Mouse (Mus musculus) heart, adult 8-10 months (tissue): Measurements from ENCODE around the gene Pcp2. TPM values are rescaled to one million over a fixed set of nuclear protein-coding genes. Genes with fewer than 3 reads are reported as not detected.

ENCODE experiments used
- total RNA-seq, 4 experiments: library from RNA; stranded (reverse); gene quantifications; 2 replicates each; pipeline ENCODE4 v1.2.4; 2022

Pcp2 gene
- total RNA-seq, 4 experiments from 2014 or later, result not detected

Other genes with a start within 250 kb of the Pcp2 start
- 10 to 100 TPM; 15.0 to 17.4 (median 15.8) TPM for gene Arhgef18, start 232.5 kb downstream of the Pcp2 start, total RNA-seq
- 1 to 10 TPM; 2.6 to 4.7 (median 4.1) TPM for gene Pex11g, start 157.9 kb downstream of the Pcp2 start, total RNA-seq
- gene Tex45, start 154.7 kb downstream of the Pcp2 start, total RNA-seq, result under 1 TPM in 1 of 4 experiments, not detected in 3; 0.16 TPM
- 10 to 100 TPM; 24.2 to 30.9 (median 29.6) TPM for gene Zfp358, start 132.4 kb downstream of the Pcp2 start, total RNA-seq
- 10 to 100 TPM; 20.6 to 24.2 (median 23.3) TPM for gene Mcoln1, start 125.1 kb downstream of the Pcp2 start, total RNA-seq
- gene Pnpla6, start 110.2 kb downstream of the Pcp2 start, total RNA-seq, result 1 to 10 TPM; 8.8 to 9.8 (median 9.6) TPM
- under 1 TPM in 1 of 4 experiments, not detected in 3; 0.57 TPM for gene C330021F23Rik, start 57.6 kb downstream of the Pcp2 start, total RNA-seq
- 1 to 10 TPM in 2 of 4 experiments, under 1 TPM in 2; 0.86 to 2.1 (median 1.0) TPM for gene Camsap3, start 38.3 kb downstream of the Pcp2 start, total RNA-seq
- gene Xab2, start 4.2 kb downstream of the Pcp2 start, total RNA-seq, result 10 to 100 TPM; 13.8 to 18.5 (median 16.2) TPM
- gene Pet100, start 4.0 kb downstream of the Pcp2 start, total RNA-seq, result 100 to 1,000 TPM in 1 of 4 experiments, 10 to 100 TPM in 3; 84.2 to 104 (median 93.4) TPM
- 1 to 10 TPM; 4.6 to 7.7 (median 5.6) TPM for gene Stxbp2, start 5.4 kb upstream of the Pcp2 start, total RNA-seq
- 1 to 10 TPM in 2 of 4 experiments, under 1 TPM in 2; 0.38 to 1.9 (median 1.3) TPM for gene Retn, start 30.2 kb upstream of the Pcp2 start, total RNA-seq
- gene Mcemp1, start 40.2 kb upstream of the Pcp2 start, total RNA-seq, result 1 to 10 TPM in 1 of 4 experiments, not detected in 3; 3.5 TPM
- gene Fcor, start 46.8 kb upstream of the Pcp2 start, total RNA-seq, result under 1 TPM in 2 of 4 experiments, not detected in 2; 0.86 to 0.97 TPM
- gene Trappc5, start 50.8 kb upstream of the Pcp2 start, total RNA-seq, result 10 to 100 TPM; 19.9 to 23.0 (median 20.6) TPM
- gene Fcer2a, start 68.6 kb upstream of the Pcp2 start, total RNA-seq, result under 1 TPM; 0.22 to 0.55 (median 0.47) TPM
- under 1 TPM; 0.53 to 0.79 (median 0.59) TPM for gene Clec4g, start 95.1 kb upstream of the Pcp2 start, total RNA-seq
- gene Cd209a, start 123.4 kb upstream of the Pcp2 start, total RNA-seq, result under 1 TPM; 0.63 to 0.78 (median 0.71) TPM
- not detected for gene Cd209e, start 228.8 kb upstream of the Pcp2 start, total RNA-seq